Mouse (Mus musculus) CH12.LX (cell line): ENCODE measurements at regions not wholly inside any gene's neighbourhood (a gene's known extent, or its start where the extent isn't known, plus 50 kb on each side); places are given as distances from the start of the nearest gene placed in this dataset.

ENCODE experiments used
- DNase-seq: peaks from one replicate; pipeline ENCODE4 v3.0.0-alpha.2; 2013; ENCODE audit errors: extremely low read depth
- H3K27ac ChIP-seq: 2 replicates; pipeline ENCODE4 v1.5.1; 2012; ENCODE audit warnings: low read depth, mild to moderate bottlenecking, control low read depth, moderate library complexity; ENCODE audit not compliant: insufficient read depth
- H3K27me3 ChIP-seq: replicated peaks from 2 replicates; pipeline ENCODE3; 2012; ENCODE audit warnings: inconsistent platforms
- H3K36me3 ChIP-seq, 2 experiments: replicated peaks in 1 of 2; 2 replicates each; pipeline versions ENCODE3 to v1.6.1; 2012; ENCODE audit warnings: inconsistent platforms in 1 of 2, low read length in 1 of 2, mild to moderate bottlenecking in 1 of 2, mixed read lengths in 1 of 2, moderate library complexity in 1 of 2; ENCODE audit not compliant: control insufficient read depth in 1 of 2, insufficient read depth in 1 of 2
- H3K4me1 ChIP-seq, 2 experiments: 2 replicates each; pipeline ENCODE4 v1.6.1; 2012; ENCODE audit warnings: inconsistent platforms in 1 of 2, moderate library complexity in 1 of 2; ENCODE audit not compliant: insufficient read depth in 2 of 2, control insufficient read depth in 1 of 2
- H3K4me2 ChIP-seq: 2 replicates; pipeline ENCODE4 v1.6.1; 2012; ENCODE audit warnings: low read depth, mild to moderate bottlenecking, control low read depth; ENCODE audit not compliant: poor library complexity, insufficient read depth, severe bottlenecking
- H3K4me3 ChIP-seq, 3 experiments: fragments of 150-350 bp in 1 of 3; sonication (generic) in 1 of 3; replicated peaks in 1 of 3; 2 replicates each; pipeline versions ENCODE3 to v1.5.1; 2011 to 2012; ENCODE audit warnings: low read depth in 2 of 3, low read length in 2 of 3, mild to moderate bottlenecking in 2 of 3, moderate library complexity in 2 of 3, control low read depth in 1 of 3, improper control_type of control experiment in 1 of 3, inconsistent platforms in 1 of 3, mixed read lengths in 1 of 3; ENCODE audit not compliant: poor library complexity in 1 of 3
- H3K79me2 ChIP-seq: replicated peaks from 2 replicates; pipeline ENCODE4 v1.6.1; 2012; ENCODE audit warnings: mild to moderate bottlenecking, moderate library complexity; ENCODE audit not compliant: control insufficient read depth, poor library complexity, insufficient read depth, severe bottlenecking; ENCODE audit errors: extremely low read depth
- H3K9ac ChIP-seq: 2 replicates; pipeline ENCODE4 v1.6.1; 2012; ENCODE audit warnings: low read depth, mild to moderate bottlenecking, control low read depth, moderate library complexity; ENCODE audit not compliant: insufficient read depth
- H3K9me3 ChIP-seq: replicated peaks from 2 replicates; pipeline ENCODE3; 2012; ENCODE audit warnings: low read length, inconsistent platforms, mixed read lengths
- BHLHE40 ChIP-seq: IDR thresholded peaks from 2 replicates; pipeline ENCODE4 v1.6.1; 2011; ENCODE audit warnings: mild to moderate bottlenecking, low read depth, low read length, improper control_type of control experiment
- CHD2 ChIP-seq: IDR thresholded peaks from 2 replicates; pipeline ENCODE4 v1.6.1; 2011; ENCODE audit warnings: low read length, improper control_type of control experiment
- CTCF ChIP-seq, 2 experiments: IDR thresholded peaks in 1 of 2; conservative IDR thresholded peaks in 1 of 2; 2 replicates each; pipeline ENCODE4 v1.5.1; 2011 to 2012; ENCODE audit warnings: low read depth in 2 of 2, low read length in 2 of 2, improper control_type of control experiment in 1 of 2, inconsistent platforms in 1 of 2, mild to moderate bottlenecking in 1 of 2, moderate library complexity in 1 of 2
- E2F4 ChIP-seq: IDR thresholded peaks from 2 replicates; pipeline ENCODE4 v1.6.1; 2011; ENCODE audit warnings: low read depth, low read length, improper control_type of control experiment; ENCODE audit not compliant: insufficient replicate concordance
- ELF1 ChIP-seq: IDR thresholded peaks from 2 replicates; pipeline ENCODE4 v1.6.1; 2014; ENCODE audit warnings: low read depth, mild to moderate bottlenecking, inconsistent platforms, low read length, improper control_type of control experiment
- GABPA ChIP-seq: IDR thresholded peaks from 2 replicates; pipeline ENCODE4 v1.6.1; 2012; ENCODE audit warnings: low read depth, low read length, improper control_type of control experiment, inconsistent platforms; ENCODE audit not compliant: insufficient replicate concordance
- HCFC1 ChIP-seq: IDR thresholded peaks from 2 replicates; pipeline ENCODE4 v1.6.1; 2012; ENCODE audit warnings: low read depth, mild to moderate bottlenecking, inconsistent platforms, low read length, improper control_type of control experiment
- IRF4 ChIP-seq: IDR thresholded peaks from 2 replicates; pipeline ENCODE4 v1.6.1; 2014; ENCODE audit warnings: low read depth, mild to moderate bottlenecking, inconsistent platforms, low read length, improper control_type of control experiment
- KAT2A ChIP-seq: IDR thresholded peaks from 2 replicates; pipeline ENCODE4 v1.6.1; 2012; ENCODE audit warnings: low read length, improper control_type of control experiment, inconsistent platforms; ENCODE audit not compliant: insufficient replicate concordance
- MAX ChIP-seq: IDR thresholded peaks from 2 replicates; pipeline ENCODE4 v1.6.1; 2011; ENCODE audit warnings: low read length, improper control_type of control experiment
- MEF2A ChIP-seq: IDR thresholded peaks from 2 replicates; pipeline ENCODE4 v1.6.1; 2014; ENCODE audit warnings: low read depth, mild to moderate bottlenecking, inconsistent platforms, low read length, improper control_type of control experiment, borderline replicate concordance
- NRF1 ChIP-seq: IDR thresholded peaks from 2 replicates; pipeline ENCODE4 v1.6.1; 2014; ENCODE audit warnings: low read depth, mild to moderate bottlenecking, inconsistent platforms, low read length, improper control_type of control experiment, moderate library complexity
- PAX5 ChIP-seq: IDR thresholded peaks from 2 replicates; pipeline ENCODE4 v1.6.1; 2012; ENCODE audit warnings: low read length, inconsistent platforms, mixed read lengths
- POLR2AphosphoS2 ChIP-seq: IDR thresholded peaks from 2 replicates; pipeline ENCODE4 v1.6.1; 2011; ENCODE audit warnings: low read depth, low read length, improper control_type of control experiment
- RAD21 ChIP-seq: IDR thresholded peaks from 2 replicates; pipeline ENCODE4 v1.6.1; 2011; ENCODE audit warnings: low read depth, mild to moderate bottlenecking, low read length, improper control_type of control experiment, moderate library complexity
- SIN3A ChIP-seq: IDR thresholded peaks from 2 replicates; pipeline ENCODE4 v1.6.1; 2012; ENCODE audit warnings: low read length, improper control_type of control experiment, inconsistent platforms
- SMC3 ChIP-seq: IDR thresholded peaks from 2 replicates; pipeline ENCODE4 v1.6.1; 2011; ENCODE audit warnings: low read depth, low read length, improper control_type of control experiment
- TBP ChIP-seq: conservative IDR thresholded peaks from 2 replicates; pipeline ENCODE4 v1.6.1; 2011; ENCODE audit warnings: low read depth, low read length, improper control_type of control experiment
- ZC3H11A ChIP-seq: IDR thresholded peaks from 2 replicates; pipeline ENCODE4 v1.6.1; 2012; ENCODE audit warnings: low read depth, mild to moderate bottlenecking, inconsistent platforms, low read length, improper control_type of control experiment
- ZNF384 ChIP-seq: IDR thresholded peaks from 2 replicates; pipeline ENCODE4 v1.6.1; 2012; ENCODE audit warnings: low read depth, low read length, improper control_type of control experiment, inconsistent platforms
- dilution Hi-C: fragments of 300-500 bp; cut with MboI; formaldehyde crosslinking; loops from 2 replicates; pipeline ENCODE4 v1.14.3; 2020; ENCODE audit warnings: low sequenced_read_pairs; ENCODE audit not compliant: extremely low pct_unique_long_range_greater_than_20kb, extremely low pct_ligation_motif_present
- in situ Hi-C: fragments of 300-500 bp; cut with MboI; formaldehyde crosslinking; loops from 3 replicates; pipeline ENCODE4 v1.14.3; 2019; ENCODE audit warnings: low sequenced_read_pairs, low pct_ligation_motif_present, low pct_unique_long_range_greater_than_20kb, mixed read lengths

GRCm38 (mm10) chr13:107078085-107078484 lies 56.2 kb upstream of the Kif2a start:
- H3K36me3 ChIP-seq: no peaks in the 10 kb centered on the region
- TF ChIP-seq RAD21: no peak
- TF ChIP-seq HCFC1: no peak
- no peak for TF ChIP-seq MEF2A
- no peak for TF ChIP-seq NRF1
- no peak for TF ChIP-seq KAT2A
- dilution Hi-C loops: no loop called here

GRCm38 (mm10) chr13:107074917-107075316 lies 53.0 kb upstream of the Kif2a start:
- H3K4me3 ChIP-seq: no peak overlapping the region
- no peak for DNase-seq
- H3K4me2 ChIP-seq: no peak overlapping the region
- no peaks in the 10 kb centered on the region for H3K9me3 ChIP-seq
- H3K4me1 ChIP-seq: no peaks in the 10 kb centered on the region
- no peak for TF ChIP-seq MEF2A
- TF ChIP-seq BHLHE40: no peak
- TF ChIP-seq SMC3: no peak
- TF ChIP-seq ELF1: no peak
- TF ChIP-seq RAD21: no peak
- TF ChIP-seq GABPA: no peak
- no peak for TF ChIP-seq TBP
- no peak for TF ChIP-seq ZC3H11A
- TF ChIP-seq CTCF (conservative IDR thresholded peaks at IDR 0.05 in 1 of 2, IDR thresholded peaks at IDR 0.05 in 1 of 2; ENCODE audit: low read depth in 2 of 2, low read length in 2 of 2): no peak
- no peak for TF ChIP-seq CHD2
- TF ChIP-seq PAX5: no peak
- TF ChIP-seq SIN3A: no peak
- TF ChIP-seq ZNF384: no peak
- TF ChIP-seq HCFC1: no peak
- no peak for TF ChIP-seq POLR2AphosphoS2
- no peak for TF ChIP-seq IRF4
- no peak for TF ChIP-seq MAX
- no peak for TF ChIP-seq E2F4
- in situ Hi-C loops: no loop called here
- no peak overlapping the region for H3K27ac ChIP-seq
- H3K79me2 ChIP-seq: no peaks in the 10 kb centered on the region
- H3K9ac ChIP-seq: no peak overlapping the region
- peaks cover 19% of the 10 kb centered on the region for H3K27me3 ChIP-seq
- dilution Hi-C loops: no loop called here
- no peaks in the 10 kb centered on the region for H3K36me3 ChIP-seq

More at GRCm38 (mm10) chr13:107078085-107078484, 56.2 kb upstream of the Kif2a start:
- Histone ChIP-seq H3K9ac (no peak overlapping the region), H3K4me2 (no peak overlapping the region), H3K4me3 (no peak overlapping the region), H3K79me2 (no peaks in the 10 kb centered on the region), H3K27me3 (peaks cover 19% of the 10 kb centered on the region), H3K4me1 (no peaks in the 10 kb centered on the region), H3K9me3 (no peaks in the 10 kb centered on the region), H3K27ac (no peak overlapping the region)
- DNase-seq: no peak
- in situ Hi-C loops: no loop called here
